Mouse (Mus musculus) gastrocnemius, postnatal 36 days (tissue): Measurements from ENCODE around the gene Lamtor1. TPM values are rescaled to one million over a fixed set of nuclear protein-coding genes. Genes with fewer than 3 reads are reported as not detected.
"Not testable (repeated sequence)": the region's sequence is repeated elsewhere in the genome, so short reads cannot be mapped to it uniquely, and the experiment has no call there.

Source experiments
- DNase-seq, 2 experiments: peaks; one replicate each; pipeline ENCODE4 v3.0.0; 2022
- intact Hi-C: fragments of 180-260 bp; cut with DNase I; formaldehyde crosslinking; loops from one replicate; pipeline ENCODE4 v1.15.1; 2025
- total RNA-seq, 2 experiments: library from RNA; stranded (reverse); gene quantifications; 2 replicates each; pipeline ENCODE4 v1.2.3; 2021

The Lamtor1 gene
- total RNA-seq, 2 experiments from 2014 or later = 93.2 to 99.8 TPM

- DNase-seq = peak; percentile 94
- intact Hi-C loops = loop anchor here (5.0 kb wide), 2 partner anchors 59 to 219 kb away; partner anchors contain the start of gene Inppl1
Measured at GRCm38 (mm10) chr7:101896104-101897066, 9.3 kb upstream of the Lamtor1 start.

- no peak for DNase-seq
- intact Hi-C loops = no loop called here
Measured at GRCm38 (mm10) chr7:101900331-101901097, 5.2 kb upstream of the Lamtor1 start.

GRCm38 (mm10) chr7:101901969-101902368, 3.7 kb upstream of the Lamtor1 start:
- no peak for DNase-seq
- intact Hi-C loops = no loop called here

- DNase-seq = no peak
- intact Hi-C loops = no loop called here
Measured at GRCm38 (mm10) chr7:101902846-101903245, 2.9 kb upstream of the Lamtor1 start.

- DNase-seq = no peak
- intact Hi-C loops = no loop called here
Measured at GRCm38 (mm10) chr7:101906287-101906681, 580 bp downstream of the Lamtor1 start, which contains the start of gene Tomt. Tomt (minus strand) TSS chr7:101906359.

- no peak for DNase-seq
- intact Hi-C loops = no loop called here
Measured at GRCm38 (mm10) chr7:101906696-101907095, 992 bp downstream of the Lamtor1 start.

GRCm38 (mm10) chr7:101908367-101908766, 2.7 kb downstream of the Lamtor1 start:
- DNase-seq = peak in 1 of 2 experiments; percentile 43
- intact Hi-C loops = no loop called here

GRCm38 (mm10) chr7:101910138-101910537, 4.4 kb downstream of the Lamtor1 start:
- intact Hi-C loops = no loop called here
- DNase-seq = peak; percentile 27 to 44

- intact Hi-C loops = no loop called here
- no peak for DNase-seq
Measured at GRCm38 (mm10) chr7:101911982-101912381, 6.3 kb downstream of the Lamtor1 start.

- intact Hi-C loops = loop anchor here (5.0 kb wide), 3 partner anchors 54 to 159 kb away; no protein-coding TSS in a partner anchor
Measured at GRCm38 (mm10) chr7:101918071-101918470, 12.4 kb downstream of the Lamtor1 start.

GRCm38 (mm10) chr7:101925892-101926291, 20.2 kb downstream of the Lamtor1 start:
- intact Hi-C loops, DNase-seq: not testable (repeated sequence)

More at GRCm38 (mm10) chr7:101918071-101918470, 12.4 kb downstream of the Lamtor1 start:
- peak; percentile 36 to 52 for DNase-seq

GRCm38 (mm10) chr7:101928093-101928492, 22.4 kb downstream of the Lamtor1 start:
- intact Hi-C loops = no loop called here
- no peak for DNase-seq

GRCm38 (mm10) chr7:101932551-101932950, 26.8 kb downstream of the Lamtor1 start:
- intact Hi-C loops = no loop called here
- no peak for DNase-seq

- intact Hi-C loops = no loop called here
Measured at GRCm38 (mm10) chr7:101933300-101933699, 27.6 kb downstream of the Lamtor1 start.

GRCm38 (mm10) chr7:101933751-101934240, 28.1 kb downstream of the Lamtor1 start, which contains the start of the genes Lrrc51 and Numa1:
Lrrc51 (minus strand) TSS chr7:101933895.
Numa1 (plus strand) TSS chr7:101934111.
- peak; percentile 93 to 94 for DNase-seq
- intact Hi-C loops = no loop called here

More at GRCm38 (mm10) chr7:101933300-101933699, 27.6 kb downstream of the Lamtor1 start:
- DNase-seq = no peak

GRCm38 (mm10) chr7:101935957-101936356, 30.3 kb downstream of the Lamtor1 start:
- intact Hi-C loops = no loop called here
- DNase-seq = no peak

GRCm38 (mm10) chr7:101936996-101937395, 31.3 kb downstream of the Lamtor1 start:
- intact Hi-C loops = no loop called here

GRCm38 (mm10) chr7:101937569-101937968, 31.9 kb downstream of the Lamtor1 start:
- no peak for DNase-seq
- intact Hi-C loops = no loop called here

More at GRCm38 (mm10) chr7:101936996-101937395, 31.3 kb downstream of the Lamtor1 start:
- no peak for DNase-seq

- no peak for DNase-seq
- intact Hi-C loops = no loop called here
Measured at GRCm38 (mm10) chr7:101938348-101938747, 32.6 kb downstream of the Lamtor1 start.

- no peak for DNase-seq
- intact Hi-C loops = no loop called here
Measured at GRCm38 (mm10) chr7:101939758-101940157, 34.1 kb downstream of the Lamtor1 start.
